Mouse (Mus musculus) heart, embryonic 16.5 days (tissue): ENCODE data around the gene Erfe. TPM values are rescaled to one million over a fixed set of nuclear protein-coding genes. Genes with fewer than 3 reads are reported as not detected.
A peak's percentile ranks its signal among the peaks of the same experiment; 100 is the strongest.

Source experiments
- ATAC-seq: fragments of 200-750 bp; cut with Nextera tagmentation; replicated peaks from 2 replicates; pipeline ENCODE4 v1.8.0; 2017; ENCODE audit warnings: moderate number of reproducible peaks; ENCODE audit not compliant: insufficient read depth, low FRiP score; ENCODE audit errors: extremely low read depth
- H3K27ac ChIP-seq: fragments of 300-500 bp; sonication (generic); 2 replicates; pipeline ENCODE4 v1.5.1; 2014; ENCODE audit warnings: mild to moderate bottlenecking, low read length, control low read depth, moderate library complexity
- H3K27me3 ChIP-seq: fragments of 300-500 bp; sonication (generic); 2 replicates; pipeline ENCODE4 v1.6.1; 2014; ENCODE audit warnings: low read length, mixed read lengths; ENCODE audit not compliant: control insufficient read depth, insufficient read depth
- H3K36me3 ChIP-seq: fragments of 300-500 bp; sonication (generic); 2 replicates; pipeline ENCODE4 v1.6.1; 2014; ENCODE audit not compliant: control insufficient read depth, insufficient read depth
- H3K4me1 ChIP-seq: fragments of 300-500 bp; sonication (generic); 2 replicates; pipeline ENCODE4 v1.6.1; 2014; ENCODE audit warnings: low read length, mixed read lengths; ENCODE audit not compliant: control insufficient read depth, insufficient read depth
- H3K4me2 ChIP-seq: fragments of 300-500 bp; sonication (generic); 2 replicates; pipeline ENCODE4 v1.6.1; 2014; ENCODE audit warnings: low read depth, mild to moderate bottlenecking, control low read depth, low read length
- H3K4me3 ChIP-seq: fragments of 300-500 bp; sonication (generic); 2 replicates; pipeline ENCODE4 v1.5.1; 2014; ENCODE audit warnings: mild to moderate bottlenecking, control low read depth, low read length
- H3K9ac ChIP-seq: fragments of 300-500 bp; sonication (generic); 2 replicates; pipeline ENCODE4 v1.6.1; 2014; ENCODE audit warnings: low read length, control low read depth
- H3K9me3 ChIP-seq: fragments of 300-500 bp; sonication (generic); replicated peaks from 2 replicates; pipeline ENCODE4 v1.6.1; 2016; ENCODE audit warnings: low read length; ENCODE audit not compliant: control insufficient read depth
- WGBS: fragments of 180-500 bp; shearing (Covaris S2); extraction: QIAGEN DNeasy Blood & Tissue Kit; methylation state at CpG from one replicate; pipeline ENCODE4 v1.1.7; 2014; 5-methylcytosine and 5-hydroxymethylcytosine counted together
- polyA plus RNA-seq: library from polyadenylated mRNA; unstranded; fragments of >200 nt; fragmentation: Nextera tagmentation; extraction: Ambion mirVana; gene quantifications from 2 replicates; pipeline ENCODE4 v1.2.1, GENCODE M21; 2015

Erfe gene
- polyA plus RNA-seq, 1 experiment from 2014 or later, result 1.3 TPM

- WGBS, result under 1% methylated on average over 14 of the region's 14 CpGs
- peak overlapping the region; percentile 97 for H3K4me2 ChIP-seq
- peaks cover 22% of the 10 kb centered on the region for H3K4me1 ChIP-seq
- peak overlapping the region; percentile 78 for H3K9ac ChIP-seq
- H3K4me3 ChIP-seq, result peak overlapping the region; percentile 86
- no peaks in the 10 kb centered on the region for H3K9me3 ChIP-seq
- H3K36me3 ChIP-seq, result peaks cover 12% of the 10 kb centered on the region
- ATAC-seq, result peak; percentile 7; the same call in 1 of the 2 replicates
- no peaks in the 10 kb centered on the region for H3K27me3 ChIP-seq
- peak overlapping the region; percentile 97 for H3K27ac ChIP-seq
These were observed 47.3 kb downstream of the Erfe start for GRCm38 (mm10) chr1:91413536-91413897.

- Histone ChIP-seq H3K4me2 (peak within 1 kb of the TSS; percentile 97), H3K4me1 (peaks cover 22% of the 10 kb centered on the region), H3K9me3 (no peaks in the 10 kb centered on the region), H3K27me3 (no peaks in the 10 kb centered on the region), H3K36me3 (peaks cover 12% of the 10 kb centered on the region), H3K27ac (peak within 1 kb of the TSS; percentile 97), H3K9ac (peak within 1 kb of the TSS; percentile 81), H3K4me3 (peak within 1 kb of the TSS; percentile 86)
- WGBS, result under 1% methylated on average over 29 of the region's 39 CpGs
- peak; percentile 57 for ATAC-seq
These were observed 47.8 kb downstream of the Erfe start, which contains the start of gene Hes6 for GRCm38 (mm10) chr1:91413898-91414594. TSS of gene Hes6 (minus strand) at chr1:91414038.

GRCm38 (mm10) chr1:91414903-91415302, 48.7 kb downstream of the Erfe start:
- Histone ChIP-seq H3K27me3 (no peaks in the 10 kb centered on the region), H3K4me1 (peaks cover 22% of the 10 kb centered on the region), H3K27ac (peak overlapping the region; percentile 97), H3K36me3 (peaks cover 15% of the 10 kb centered on the region), H3K4me3 (no peak overlapping the region; the same call in 1 of the 2 replicates), H3K9ac (peak overlapping the region; percentile 78), H3K9me3 (no peaks in the 10 kb centered on the region), H3K4me2 (peak overlapping the region; percentile 97)
- ATAC-seq, result no peak
- 70% methylated on average over 4 of the region's 4 CpGs for WGBS

GRCm38 (mm10) chr1:91415311-91415710, 49.1 kb downstream of the Erfe start:
- 77% methylated on average over 5 of the region's 5 CpGs for WGBS
- ATAC-seq, result no peak
- peaks cover 22% of the 10 kb centered on the region for H3K4me1 ChIP-seq
- no peak overlapping the region for H3K4me3 ChIP-seq
- H3K27me3 ChIP-seq, result no peaks in the 10 kb centered on the region
- peaks cover 18% of the 10 kb centered on the region for H3K36me3 ChIP-seq
- no peaks in the 10 kb centered on the region for H3K9me3 ChIP-seq
- no peak overlapping the region for H3K4me2 ChIP-seq
- H3K9ac ChIP-seq, result peak overlapping the region; percentile 78
- peak overlapping the region; percentile 97 for H3K27ac ChIP-seq

- H3K27ac ChIP-seq, result no peak overlapping the region
- H3K27me3 ChIP-seq, result no peaks in the 10 kb centered on the region
- no peak overlapping the region for H3K4me3 ChIP-seq
- peaks cover 23% of the 10 kb centered on the region for H3K36me3 ChIP-seq
- no peak overlapping the region for H3K4me2 ChIP-seq
- no peak overlapping the region for H3K9ac ChIP-seq
- peaks cover 12% of the 10 kb centered on the region for H3K4me1 ChIP-seq
- 67% methylated on average over 1 of the region's 1 CpGs for WGBS
- no peak for ATAC-seq
- no peaks in the 10 kb centered on the region for H3K9me3 ChIP-seq
These were observed 51.8 kb downstream of the Erfe start for GRCm38 (mm10) chr1:91417991-91418390.

- ATAC-seq, result no peak
- Histone ChIP-seq H3K9ac (no peak overlapping the region), H3K4me2 (no peak overlapping the region), H3K27ac (no peak overlapping the region), H3K4me1 (peaks cover 5% of the 10 kb centered on the region), H3K9me3 (no peaks in the 10 kb centered on the region), H3K4me3 (no peak overlapping the region), H3K36me3 (peaks cover 28% of the 10 kb centered on the region), H3K27me3 (no peaks in the 10 kb centered on the region)
- 66% methylated on average over 10 of the region's 10 CpGs for WGBS
These were observed 53.8 kb downstream of the Erfe start for GRCm38 (mm10) chr1:91419862-91420600.

- H3K9ac ChIP-seq, result no peak overlapping the region
- no peak overlapping the region for H3K27ac ChIP-seq
- no peak overlapping the region for H3K4me3 ChIP-seq
- WGBS, result 97% methylated on average over 8 of the region's 8 CpGs
- H3K27me3 ChIP-seq, result no peaks in the 10 kb centered on the region
- no peaks in the 10 kb centered on the region for H3K9me3 ChIP-seq
- H3K4me1 ChIP-seq, result no peaks in the 10 kb centered on the region
- H3K36me3 ChIP-seq, result peaks cover 28% of the 10 kb centered on the region
- ATAC-seq, result no peak
- H3K4me2 ChIP-seq, result no peak overlapping the region
These were observed 54.4 kb downstream of the Erfe start for GRCm38 (mm10) chr1:91420601-91421065.
